Mouse (Mus musculus): Measurements from ENCODE around the gene Tmem117.

Gene Tmem117

GRCm38 (mm10) chr15:94628830-94629601 lies at the start of gene Tmem117:
Tmem117 (plus strand) TSS chr15:94629232.
- peak; percentile 58 to 80 for DNase-seq

- no peak for DNase-seq
Observed at GRCm38 (mm10) chr15:94582000-94582593, 46.9 kb upstream of the Tmem117 start.

GRCm38 (mm10) chr15:94583153-94583552 lies 45.9 kb upstream of the Tmem117 start:
- DNase-seq, result no peak

- DNase-seq, result no peak
Observed at GRCm38 (mm10) chr15:94584738-94585137, 44.3 kb upstream of the Tmem117 start.

GRCm38 (mm10) chr15:94587826-94588715 lies 41.0 kb upstream of the Tmem117 start:
- no peak for DNase-seq

- DNase-seq, result peak; percentile 99
Observed at GRCm38 (mm10) chr15:94589219-94590075, 39.6 kb upstream of the Tmem117 start, which contains the start of gene Twf1. Twf1 (minus strand) TSS chr15:94589889.

- no peak for DNase-seq
Observed at GRCm38 (mm10) chr15:94590083-94590482, 38.9 kb upstream of the Tmem117 start.

- DNase-seq, result no peak
Observed at GRCm38 (mm10) chr15:94591356-94591755, 37.7 kb upstream of the Tmem117 start.

- DNase-seq, result no peak
Observed at GRCm38 (mm10) chr15:94593586-94593985, 35.4 kb upstream of the Tmem117 start.

- DNase-seq, result no peak
Observed at GRCm38 (mm10) chr15:94600145-94600707, 28.8 kb upstream of the Tmem117 start.

GRCm38 (mm10) chr15:94601339-94601738 lies 27.7 kb upstream of the Tmem117 start:
- peak; percentile 61 to 67 for DNase-seq

- no peak for DNase-seq
Observed at GRCm38 (mm10) chr15:94602441-94602840, 26.6 kb upstream of the Tmem117 start.

GRCm38 (mm10) chr15:94607768-94608167 lies 21.3 kb upstream of the Tmem117 start:
- no peak for DNase-seq

- no peak for DNase-seq
Observed at GRCm38 (mm10) chr15:94616036-94616435, 13.0 kb upstream of the Tmem117 start.

- DNase-seq, result no peak
Observed at GRCm38 (mm10) chr15:94620909-94621308, 8.1 kb upstream of the Tmem117 start.

- no peak for DNase-seq
Observed at GRCm38 (mm10) chr15:94628463-94628829, 586 bp upstream of the Tmem117 start.

- no peak for DNase-seq
Observed at GRCm38 (mm10) chr15:94630553-94630952, 1.5 kb downstream of the Tmem117 start.

- no peak for DNase-seq
Observed at GRCm38 (mm10) chr15:94634524-94634923, 5.5 kb downstream of the Tmem117 start.

- no peak for DNase-seq
Observed at GRCm38 (mm10) chr15:94638207-94638606, 9.2 kb downstream of the Tmem117 start.

- no peak for DNase-seq
Observed at GRCm38 (mm10) chr15:94639126-94639525, 10.1 kb downstream of the Tmem117 start.

GRCm38 (mm10) chr15:94646012-94646411 lies 17.0 kb downstream of the Tmem117 start:
- no peak for DNase-seq

- peak in 1 of 2 experiments; percentile 25 for DNase-seq
Observed at GRCm38 (mm10) chr15:94648430-94648829, 19.4 kb downstream of the Tmem117 start.
